1 mouse cellular context compared by ENCODE assay signal in the genomic region with DNA sequence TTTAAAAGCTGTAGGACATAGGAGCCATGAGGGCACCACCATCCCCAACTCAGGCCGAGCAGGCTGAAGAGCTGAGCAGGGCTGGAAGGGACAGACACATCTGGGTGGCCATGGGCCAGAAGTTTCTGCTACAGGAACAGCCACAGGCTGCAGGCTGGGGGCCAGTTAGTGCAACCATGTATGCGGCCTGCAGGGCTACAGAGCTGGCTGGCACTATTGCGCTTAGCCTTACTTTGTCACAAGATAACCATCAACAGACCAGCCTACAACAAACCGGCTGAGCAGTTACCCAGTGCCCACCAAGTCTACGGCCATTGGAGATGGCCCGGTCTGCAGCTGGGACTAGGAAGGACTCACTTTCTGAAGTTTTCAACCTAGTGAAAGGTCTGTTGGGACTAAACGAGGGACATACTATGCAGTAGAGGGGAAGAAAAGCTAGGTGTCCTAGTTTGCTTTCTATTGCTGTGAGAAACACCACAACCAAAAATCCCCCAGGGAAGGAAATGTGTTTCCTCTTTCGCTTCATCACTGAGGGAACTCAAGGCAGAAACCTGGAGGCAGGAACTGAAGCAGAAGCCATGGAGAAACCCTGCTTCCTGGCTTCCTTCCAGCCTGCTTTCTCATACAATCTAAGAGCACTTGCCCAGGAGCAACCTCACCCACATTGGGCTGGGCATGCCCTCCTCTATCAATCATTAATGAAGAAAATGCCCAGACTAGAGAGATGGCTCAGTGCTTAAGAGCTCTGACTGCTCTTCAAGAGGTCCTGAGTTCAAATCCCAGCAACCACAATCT.
TF ChIP-seq lines count a peak whose summit lies in the region.

No protein-coding gene starts in this region.

TF ChIP-seq in CH12.LX, 34 proteins besides CTCF, POLR2A, EP300 and RAD21:
- TF ChIP-seq SIN3A (IDR thresholded peaks at IDR 0.05; ENCODE audit: low read length) (no peak), MYC (IDR thresholded peaks at IDR 0.05; ENCODE audit: low read depth, low read length) (no peak), MXI1 (IDR thresholded peaks at IDR 0.05; ENCODE audit: low read depth, low read length) (no peak), CHD1 (IDR thresholded peaks at IDR 0.05; ENCODE audit: low read depth, low read length) (no peak), ZC3H11A (IDR thresholded peaks at IDR 0.05; ENCODE audit: low read depth, low read length) (no peak), ETS1 (conservative IDR thresholded peaks at IDR 0.05; ENCODE audit: low read depth, low read length) (no peak), JUN (IDR thresholded peaks at IDR 0.05; ENCODE audit: insufficient read depth, low read depth, low read length) (no peak)
